Mouse (Mus musculus) spleen, postnatal 10 days (tissue): Measurements from ENCODE around the gene Engase.

Source experiments
- DNase-seq, 2 experiments: peaks; one replicate each; pipeline ENCODE4 v3.0.0; 2021 to 2022; ENCODE audit warnings: low spot score in 2 of 2

Gene Engase

GRCm38 (mm10) chr11:118486881-118487772 lies 10.5 kb downstream of the Engase start:
- no peak for DNase-seq

GRCm38 (mm10) chr11:118488191-118488906 lies 11.7 kb downstream of the Engase start:
- no peak for DNase-seq

GRCm38 (mm10) chr11:118488907-118489270 lies 12.3 kb downstream of the Engase start:
- DNase-seq, result no peak

- peak; percentile 77 to 88 for DNase-seq
Measured at GRCm38 (mm10) chr11:118490566-118491218, 14.1 kb downstream of the Engase start.

GRCm38 (mm10) chr11:118491230-118491629 lies 14.6 kb downstream of the Engase start:
- no peak for DNase-seq

- DNase-seq, result no peak
Measured at GRCm38 (mm10) chr11:118493458-118493857, 16.8 kb downstream of the Engase start.

- DNase-seq, result no peak
Measured at GRCm38 (mm10) chr11:118494001-118494737, 17.5 kb downstream of the Engase start.

- DNase-seq, result no peak
Measured at GRCm38 (mm10) chr11:118495065-118495464, 18.4 kb downstream of the Engase start.

- no peak for DNase-seq
Measured at GRCm38 (mm10) chr11:118496066-118496689, 19.5 kb downstream of the Engase start.

GRCm38 (mm10) chr11:118502990-118503389 lies 26.4 kb downstream of the Engase start:
- no peak for DNase-seq

GRCm38 (mm10) chr11:118503418-118504179 lies 27.0 kb downstream of the Engase start:
- DNase-seq, result no peak

- no peak for DNase-seq
Measured at GRCm38 (mm10) chr11:118504180-118504454, 27.5 kb downstream of the Engase start.

- DNase-seq, result no peak
Measured at GRCm38 (mm10) chr11:118507095-118507494, 30.5 kb downstream of the Engase start.

GRCm38 (mm10) chr11:118507904-118508303 lies 31.3 kb downstream of the Engase start:
- peak; percentile 58 to 70 for DNase-seq

- DNase-seq, result no peak
Measured at GRCm38 (mm10) chr11:118508341-118508740, 31.7 kb downstream of the Engase start.

GRCm38 (mm10) chr11:118511851-118512250 lies 35.2 kb downstream of the Engase start:
- DNase-seq, result no peak

GRCm38 (mm10) chr11:118512257-118512910 lies 35.8 kb downstream of the Engase start:
- no peak for DNase-seq

GRCm38 (mm10) chr11:118517924-118518323 lies 41.3 kb downstream of the Engase start:
- DNase-seq, result no peak

- DNase-seq, result no peak
Measured at GRCm38 (mm10) chr11:118518743-118519142, 42.1 kb downstream of the Engase start.

- no peak for DNase-seq
Measured at GRCm38 (mm10) chr11:118520251-118520650, 43.6 kb downstream of the Engase start.
